Mouse (Mus musculus) ZHBTc4 (cell line): ENCODE measurements around the gene Arhgap15.

Experiments
- DNase-seq: peaks from one replicate; pipeline ENCODE4 v3.0.0-alpha.2; 2011; ENCODE audit warnings: low read depth, low spot score

Gene Arhgap15

DNA sequence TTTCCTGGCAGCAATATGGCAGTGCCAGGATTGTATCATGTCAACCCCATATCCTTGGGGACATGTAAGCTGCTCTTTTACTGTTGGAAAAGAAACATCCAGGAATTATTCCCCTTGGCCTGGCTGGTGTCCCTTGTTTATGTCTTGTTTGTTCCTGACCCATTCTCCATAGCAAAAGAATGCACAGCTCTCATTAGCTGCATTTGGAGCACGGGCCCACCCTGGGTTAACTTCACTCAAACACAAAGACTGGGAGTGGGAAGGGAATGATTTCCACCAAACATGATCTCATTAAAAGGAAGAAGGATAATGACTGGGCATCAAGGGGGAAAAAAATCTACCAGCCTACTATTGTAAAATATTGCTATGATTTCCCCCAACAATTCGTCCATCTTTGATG is 600.5 kb downstream of the Arhgap15 start:
- DNase-seq, result no peak

DNA sequence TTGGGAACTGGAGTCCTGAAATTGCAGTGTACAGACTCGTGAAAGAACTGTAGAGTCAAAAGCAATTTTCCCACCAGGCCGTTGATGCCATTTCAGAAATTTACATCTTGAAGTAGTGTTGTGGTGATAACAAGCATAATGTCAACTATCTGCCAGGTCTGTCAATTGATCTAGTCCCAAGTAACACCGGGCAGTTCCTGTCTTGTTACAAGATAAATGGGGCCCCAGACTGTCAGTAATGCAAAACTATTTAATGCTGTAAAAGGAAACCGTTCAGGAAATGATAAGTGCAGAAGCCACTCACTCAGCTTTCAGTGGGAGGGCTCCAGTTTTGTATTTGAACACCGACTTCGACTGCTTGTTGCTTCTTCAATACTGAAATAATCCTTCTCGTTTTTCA is 604.3 kb downstream of the Arhgap15 start:
- no peak for DNase-seq

DNA sequence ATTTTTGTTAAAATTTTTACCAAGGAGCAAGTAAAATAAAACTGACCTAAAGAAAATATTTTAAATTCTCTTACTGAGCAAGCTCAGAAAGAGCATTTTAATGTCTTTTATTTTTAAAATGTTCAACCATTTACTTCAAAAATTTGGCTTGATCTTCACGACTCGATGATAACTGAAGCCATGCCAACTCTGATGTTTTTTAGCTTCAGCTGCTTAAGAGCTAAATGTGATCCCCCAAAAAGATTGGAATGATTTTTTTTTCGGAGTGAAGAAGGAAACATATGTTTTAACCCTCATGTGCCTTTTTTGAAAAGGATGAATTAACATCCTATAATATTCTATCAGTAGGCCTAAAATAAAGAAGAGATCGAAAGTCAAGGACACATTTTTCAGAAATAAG is 605.0 kb downstream of the Arhgap15 start:
- no peak for DNase-seq

DNA sequence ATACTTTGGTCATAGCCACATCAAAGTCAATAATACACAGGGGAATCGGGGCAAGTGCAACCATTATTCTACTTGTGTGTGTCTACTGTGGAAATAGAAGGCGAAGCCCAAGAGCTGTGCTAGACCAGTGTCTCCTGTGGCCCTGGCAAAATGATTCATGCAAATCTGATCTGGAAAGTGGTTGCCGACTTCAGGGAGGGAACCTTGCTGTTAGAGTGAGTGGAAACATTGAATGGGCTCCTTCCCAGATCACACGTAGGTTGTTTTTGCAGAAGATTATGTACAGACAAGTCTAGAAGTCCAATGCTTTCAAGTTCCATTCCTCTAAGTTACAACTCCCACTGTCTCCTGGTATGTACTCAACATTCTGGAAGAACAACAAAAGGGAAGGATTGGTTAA is 606.2 kb downstream of the Arhgap15 start:
- no peak for DNase-seq

DNA sequence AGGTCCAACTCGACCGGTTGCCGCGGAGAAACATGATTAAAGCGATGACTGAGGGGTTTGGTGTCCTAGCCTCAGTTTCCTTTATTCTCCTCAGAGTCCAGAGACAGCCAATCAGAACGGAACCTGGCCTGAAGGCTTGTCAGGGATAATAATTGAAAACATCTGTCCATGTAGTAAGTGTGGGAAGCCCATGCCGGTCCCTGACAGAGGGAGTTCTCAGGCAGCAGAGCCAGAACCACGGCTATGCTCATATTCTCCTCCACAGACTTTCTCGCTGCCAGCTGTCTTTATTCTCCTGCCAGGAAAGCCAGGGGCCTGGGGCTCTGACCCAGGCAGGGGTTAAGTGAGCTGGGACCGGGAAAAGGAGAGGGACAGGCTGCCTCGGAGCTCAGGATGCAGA is 606.7 kb downstream of the Arhgap15 start:
- DNase-seq, result no peak

DNA sequence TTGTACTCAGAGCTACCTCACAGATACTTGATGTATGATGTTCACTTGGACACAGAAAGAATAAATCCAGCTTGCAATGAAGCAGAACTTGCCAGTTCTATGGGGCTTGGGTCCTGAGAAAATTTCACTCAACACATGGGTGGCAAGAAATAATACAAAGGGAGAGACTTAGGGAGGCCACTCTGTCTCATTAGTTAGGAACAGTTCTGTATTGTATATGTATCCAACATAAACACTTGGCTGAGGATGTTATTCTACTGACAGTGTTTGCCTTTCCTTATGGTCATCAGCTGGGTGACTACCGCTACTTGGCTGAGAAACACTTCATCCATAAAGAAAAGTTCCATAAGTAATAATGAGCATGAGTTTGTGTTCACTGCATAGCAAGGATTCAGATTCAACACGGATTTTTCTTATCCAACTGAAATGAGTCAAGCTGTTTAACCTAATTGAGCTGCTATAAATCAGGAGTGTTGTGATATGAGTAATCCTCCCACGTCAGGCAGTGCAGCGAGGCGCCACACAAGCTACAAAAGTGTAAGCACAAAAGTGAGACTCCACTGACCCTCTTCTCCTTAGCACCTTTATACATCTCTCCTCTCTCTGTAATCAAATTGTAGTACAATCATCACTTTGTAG is 607.7 kb downstream of the Arhgap15 start:
- no peak for DNase-seq

GRCm38 (mm10) chr2:44356887-44357251 is 608.2 kb downstream of the Arhgap15 start:
- DNase-seq, result no peak

DNA sequence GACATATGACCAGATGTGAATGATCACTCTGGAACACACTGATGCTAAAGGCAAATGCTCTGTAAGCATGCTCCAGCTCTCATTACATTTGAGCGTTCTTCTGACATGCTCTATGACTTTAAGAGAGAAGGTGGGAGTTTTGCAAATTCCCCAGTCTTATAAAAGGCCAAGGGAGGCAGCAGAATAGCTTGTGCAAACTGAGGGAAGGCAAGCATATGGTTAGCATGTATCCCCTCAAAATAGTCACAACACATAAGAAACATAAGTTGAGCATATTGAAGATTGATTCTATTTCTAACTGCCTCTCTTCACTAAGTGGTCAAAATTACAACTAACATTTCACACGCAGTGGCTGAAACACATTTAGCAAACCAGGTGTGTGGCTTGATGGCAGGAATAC is 631.6 kb downstream of the Arhgap15 start:
- DNase-seq, result no peak

DNA sequence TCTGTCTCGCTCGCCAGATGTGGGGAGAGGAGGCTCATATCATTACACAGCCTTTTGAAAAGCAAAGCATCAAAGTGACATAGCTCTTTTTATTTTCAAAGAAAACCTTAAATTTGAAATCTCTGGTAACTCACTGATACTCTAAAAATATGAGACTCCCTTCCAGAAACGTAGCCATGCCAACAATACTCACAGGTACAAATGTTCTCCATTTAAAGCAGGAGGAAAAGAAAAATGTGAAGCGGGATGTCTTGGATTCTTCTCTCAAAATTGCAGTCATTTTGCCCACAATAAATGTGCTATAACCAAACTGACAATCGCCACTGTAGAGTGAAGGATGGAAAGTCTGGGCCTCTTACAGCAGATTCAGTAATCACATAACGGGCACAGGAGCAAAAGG is 635.9 kb downstream of the Arhgap15 start:
- DNase-seq, result no peak

DNA sequence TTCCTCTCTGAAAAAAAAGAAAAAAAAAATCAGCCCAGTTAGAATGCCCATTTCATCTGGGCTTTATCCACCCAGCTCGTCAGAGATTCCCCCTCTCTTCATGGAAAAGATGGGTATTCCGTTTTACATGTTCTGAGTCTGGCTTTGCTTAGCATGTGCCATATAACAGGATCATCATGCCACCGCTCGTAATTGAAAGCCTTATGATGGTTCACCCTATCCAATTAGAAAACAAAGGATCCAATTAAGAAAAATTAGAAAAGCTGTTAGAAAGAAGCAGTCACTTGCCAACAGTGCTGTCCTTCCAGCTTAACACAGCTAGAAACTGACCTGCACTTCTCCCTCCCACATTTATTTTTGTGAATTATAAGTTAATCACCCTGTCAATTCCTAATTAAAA is 640.9 kb downstream of the Arhgap15 start:
- no peak for DNase-seq

- no peak for DNase-seq
These were observed 645.2 kb downstream of the Arhgap15 start for GRCm38 (mm10) chr2:44393789-44394188.

DNA sequence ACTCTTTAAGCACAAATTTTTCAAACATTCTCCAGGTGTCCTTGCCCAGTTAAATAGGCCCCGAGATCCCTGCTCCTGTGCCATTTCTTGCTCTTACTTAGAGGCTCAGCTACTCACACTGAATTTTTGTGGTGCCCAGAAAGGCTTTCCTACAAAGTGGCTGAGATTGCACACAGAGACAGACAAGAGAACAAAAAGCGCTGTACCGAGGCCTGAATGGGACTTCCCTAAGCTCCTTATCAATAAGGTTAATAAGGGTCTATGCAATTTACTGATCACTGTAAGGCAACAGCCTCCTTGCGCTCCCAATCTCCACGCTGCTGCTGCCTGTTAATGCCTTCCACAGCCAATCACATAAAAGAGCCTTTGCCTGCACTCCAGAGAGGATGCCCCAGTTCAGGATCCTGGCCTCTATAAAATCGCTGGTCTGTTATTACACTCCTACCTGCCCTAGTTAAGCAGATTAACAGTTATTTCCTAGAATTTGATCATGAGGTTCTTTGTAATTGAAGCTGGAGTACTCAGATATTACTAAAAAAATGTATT is 646.4 kb downstream of the Arhgap15 start:
- no peak for DNase-seq

DNA sequence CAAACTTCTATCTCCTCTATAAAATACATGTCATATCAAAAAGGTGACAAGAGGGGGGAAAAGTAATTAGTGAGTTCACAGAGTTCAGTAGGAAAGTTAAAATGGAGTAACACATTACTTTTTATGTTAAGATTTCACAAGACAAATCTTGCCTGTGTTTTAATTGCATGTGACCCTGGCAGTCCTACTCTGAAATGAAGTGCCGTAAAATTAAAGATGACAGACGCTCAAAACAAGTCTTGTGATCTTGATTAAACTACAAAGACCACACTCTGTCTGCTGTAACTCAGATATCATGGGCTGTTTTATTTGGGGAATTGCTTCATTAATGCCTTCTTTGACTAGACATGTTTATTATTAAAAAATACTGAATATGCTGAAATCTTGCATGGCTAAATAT is 647.0 kb downstream of the Arhgap15 start:
- DNase-seq, result no peak

- DNase-seq, result no peak
These were observed 648.6 kb downstream of the Arhgap15 start for GRCm38 (mm10) chr2:44397209-44397608.

DNA sequence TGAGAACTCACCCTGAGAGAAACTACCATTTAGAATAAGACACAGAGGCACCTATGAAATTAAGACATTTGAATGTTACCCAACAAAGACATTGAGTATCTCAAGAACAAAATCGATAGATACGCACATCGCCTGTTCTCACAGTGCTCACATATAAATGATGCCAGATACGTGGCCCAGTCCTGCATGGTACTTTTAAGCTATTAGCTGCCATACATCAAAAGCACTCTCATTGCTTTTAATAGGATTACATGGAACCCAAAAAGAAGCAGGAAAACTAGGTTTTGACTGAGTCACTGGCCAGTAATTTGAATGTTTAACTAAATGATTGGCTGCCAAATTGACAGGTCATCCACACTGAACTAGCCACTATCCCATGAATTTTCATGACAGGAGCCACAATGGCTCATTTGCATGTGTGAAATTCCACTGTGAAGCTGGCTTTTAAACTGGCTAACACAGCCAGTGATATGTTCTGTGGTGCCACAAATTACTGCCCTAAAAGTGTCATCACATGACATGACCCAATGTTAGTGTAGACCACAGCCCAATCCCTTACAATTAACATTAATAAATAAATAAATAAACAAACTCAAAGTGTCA is 649.2 kb downstream of the Arhgap15 start:
- no peak for DNase-seq

DNA sequence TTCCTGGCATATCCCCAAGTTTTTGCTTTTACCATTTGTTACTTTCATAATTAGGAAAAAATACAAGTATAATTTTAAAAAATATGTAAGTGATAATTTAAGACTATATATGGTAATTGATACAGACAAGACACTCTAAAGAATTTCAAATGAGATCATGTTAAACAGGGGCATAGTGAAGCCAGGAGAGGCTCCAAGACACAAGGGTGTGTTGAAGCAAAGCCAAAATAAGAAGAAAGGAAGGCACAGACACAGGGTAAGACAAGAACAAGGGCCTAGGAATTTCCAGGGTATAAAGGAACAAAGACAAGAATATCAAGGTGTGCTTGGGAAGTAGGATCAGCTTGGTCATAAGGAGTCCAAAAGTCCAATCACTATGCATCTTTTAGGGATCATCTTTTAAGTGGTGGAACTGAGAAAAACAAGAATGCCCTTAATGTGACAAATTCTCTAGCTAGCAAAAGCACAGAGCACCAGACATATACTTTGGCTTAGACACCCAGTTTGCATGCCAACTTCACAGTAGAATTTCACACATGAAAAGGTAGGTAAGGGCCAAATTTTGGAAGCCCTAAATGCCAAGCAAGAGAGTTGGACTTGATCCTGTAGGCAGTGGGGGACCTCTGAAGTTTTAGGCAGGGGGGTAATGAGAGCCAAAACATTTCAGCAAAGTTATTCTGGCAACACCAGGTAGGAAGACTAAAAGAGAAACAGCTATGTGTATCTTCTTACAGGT is 650.7 kb downstream of the Arhgap15 start:
- DNase-seq, result no peak

DNA sequence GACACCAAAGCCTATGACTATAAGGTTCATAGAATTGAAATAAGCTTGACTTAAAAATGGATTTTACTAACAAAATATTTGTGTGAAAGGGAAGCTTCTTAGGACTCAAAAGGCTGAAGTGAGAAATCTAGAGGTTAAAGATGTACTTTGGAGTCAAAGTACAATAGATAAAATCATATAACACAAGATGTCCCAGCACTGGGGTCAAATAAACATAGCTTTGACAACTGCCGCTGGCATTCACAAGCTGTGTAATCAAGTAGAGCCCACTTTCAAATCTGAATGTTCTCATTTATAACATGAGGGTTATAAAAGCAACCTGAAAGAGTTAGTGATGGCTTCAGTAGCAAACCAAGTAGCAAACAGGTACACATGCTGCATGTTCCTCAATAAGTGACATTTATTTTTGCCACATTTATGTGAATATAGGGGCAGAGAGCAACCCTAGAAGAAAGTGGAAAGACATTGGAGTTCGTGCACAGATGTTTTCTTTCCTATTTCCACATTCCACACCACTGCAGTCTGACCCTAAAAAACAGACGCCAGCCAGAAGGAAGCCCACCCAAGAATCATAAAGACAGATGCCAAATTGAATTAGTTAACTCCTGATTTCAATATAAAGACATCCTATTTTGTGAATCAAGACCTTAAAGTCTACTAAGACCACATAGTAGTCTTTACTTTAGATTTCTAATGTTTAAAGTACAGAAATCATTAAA is 653.2 kb downstream of the Arhgap15 start:
- no peak for DNase-seq

DNA sequence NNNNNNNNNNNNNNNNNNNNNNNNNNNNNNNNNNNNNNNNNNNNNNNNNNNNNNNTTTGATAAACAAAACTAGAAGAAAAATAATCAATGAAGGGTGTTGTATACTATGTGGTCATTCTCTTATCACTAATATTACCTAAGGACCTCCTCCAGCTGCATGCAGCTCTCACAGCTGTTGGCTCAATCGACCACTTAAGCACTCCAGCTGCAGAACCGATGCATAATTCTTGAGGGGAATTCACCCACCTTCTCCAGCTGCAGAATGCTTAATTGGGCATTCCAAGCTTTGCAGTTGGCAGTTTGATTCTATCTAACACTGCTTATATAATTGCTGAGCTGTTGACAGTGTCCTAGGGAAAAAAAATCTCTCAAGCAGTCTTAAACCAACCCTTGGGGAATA is 663.0 kb downstream of the Arhgap15 start:
- DNase-seq, result no peak

DNA sequence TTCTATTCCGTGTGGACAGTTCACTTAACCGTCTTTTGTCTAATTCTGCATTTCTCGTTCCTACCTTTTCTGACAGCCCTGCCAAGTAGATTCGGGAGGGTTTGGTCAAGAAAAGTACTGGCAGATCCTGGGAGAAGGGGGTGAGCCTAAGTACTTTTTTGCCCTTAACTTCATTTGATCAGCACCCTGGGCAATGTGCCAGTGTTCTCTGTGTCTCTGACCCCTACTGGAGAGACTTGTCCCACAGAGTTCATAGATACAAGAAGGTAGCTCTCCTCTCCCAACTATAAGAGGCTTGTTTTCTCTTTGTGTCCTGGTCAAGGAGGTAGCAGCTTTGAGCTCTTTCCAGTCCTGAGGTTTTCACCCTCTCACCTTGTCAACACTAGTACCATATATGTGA is 667.7 kb downstream of the Arhgap15 start:
- no peak for DNase-seq

GRCm38 (mm10) chr2:44419547-44420225 is 671.1 kb downstream of the Arhgap15 start:
- DNase-seq, result no peak

- DNase-seq, result no peak
These were observed 681.9 kb downstream of the Arhgap15 start for GRCm38 (mm10) chr2:44430521-44430920.

DNA sequence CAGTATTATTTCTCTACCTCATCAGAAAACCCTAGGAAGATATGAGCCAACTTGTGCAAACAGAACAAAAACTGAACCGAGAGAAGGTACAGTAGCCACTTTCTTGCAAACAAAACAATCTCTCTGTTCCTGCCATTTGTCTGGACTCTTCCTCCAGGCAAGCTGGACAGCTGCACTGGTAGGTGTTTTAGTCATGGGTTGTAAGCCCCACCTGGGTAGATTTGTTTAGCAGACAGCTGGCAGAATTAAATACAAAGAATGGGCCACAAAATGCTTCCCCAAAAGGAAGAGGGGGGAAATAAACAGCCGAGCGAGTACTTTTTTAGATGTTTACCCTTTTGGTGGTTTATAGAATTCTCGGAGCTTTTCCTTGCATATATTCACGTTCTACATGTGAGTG is 688.0 kb downstream of the Arhgap15 start:
- no peak for DNase-seq
